8 mouse cellular contexts compared by ENCODE assay signal in the genomic region with DNA sequence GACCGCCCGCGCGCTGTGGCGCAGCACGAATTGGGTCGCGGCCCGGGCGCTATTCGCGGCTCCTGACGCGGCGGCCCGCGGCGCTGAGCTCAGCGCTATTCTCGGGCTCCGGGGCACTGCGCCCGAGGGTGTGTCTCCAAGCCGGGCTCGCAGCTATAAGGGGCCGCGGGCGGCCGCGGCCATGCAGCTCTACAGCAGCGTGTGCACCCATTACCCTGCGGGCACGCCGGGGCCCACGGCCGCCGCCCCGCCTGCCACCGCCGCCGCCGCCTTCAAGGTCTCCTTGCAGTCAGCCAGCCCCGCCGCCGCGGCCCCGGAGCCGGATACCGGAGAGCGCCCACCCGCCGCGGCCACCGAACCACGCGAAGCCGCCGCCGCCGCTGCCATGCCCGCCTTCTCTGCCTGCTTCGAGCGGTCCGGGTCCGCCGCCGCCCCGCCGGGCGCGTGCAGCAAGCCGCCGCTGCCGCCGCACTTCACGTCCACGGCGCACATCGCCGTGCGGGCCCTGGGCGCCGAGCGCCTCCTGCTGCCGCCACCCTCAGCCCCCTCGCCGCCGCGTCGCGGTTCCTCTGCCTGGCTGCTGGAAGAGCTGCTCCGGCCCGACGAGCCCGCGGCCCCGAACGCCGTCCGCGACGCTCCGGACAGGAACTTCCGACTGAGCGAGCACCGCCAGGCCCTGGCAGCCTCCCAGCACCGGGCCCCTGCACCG. TPM values are rescaled to one million over a fixed set of nuclear protein-coding genes. Genes with fewer than 3 reads are reported as not detected.
A peak's percentile ranks its signal among the peaks of the same experiment; 100 is the strongest.
DNase-seq lines count a peak whose midpoint lies in the region; ATAC-seq and TF ChIP-seq lines count a peak whose summit lies in the region.

No protein-coding gene starts in this region.

- H3K9me3 ChIP-seq in heart, embryonic 13.5 days = no peaks in the 10 kb centered on the region
- H3K9me3 ChIP-seq in kidney, postnatal 0 days (replicated peaks; ENCODE audit: low read length) = no peaks in the 10 kb centered on the region
- H3K9me3 ChIP-seq in liver, embryonic 13.5 days (replicated peaks) = no peaks in the 10 kb centered on the region

- H3K9ac ChIP-seq in heart, embryonic 13.5 days = peak overlapping the region; percentile 99
- H3K9ac ChIP-seq in kidney, postnatal 0 days (ENCODE audit: low read depth, low read length) = peak overlapping the region; percentile 85
- peak overlapping the region; percentile 82 for H3K9ac ChIP-seq in liver, embryonic 13.5 days

- peak overlapping the region; percentile 57 for H3K4me3 ChIP-seq in embryonic fibroblast, embryonic 13.5 days (ENCODE audit: insufficient read depth, low read length)
- peak overlapping the region; percentile 78 for H3K4me3 ChIP-seq in heart, embryonic 13.5 days
- peak overlapping the region; percentile 79 for H3K4me3 ChIP-seq in kidney, postnatal 0 days (replicated peaks; ENCODE audit: low read depth, low read length)
- peak overlapping the region; percentile 76 for H3K4me3 ChIP-seq in liver, embryonic 13.5 days (replicated peaks)

- peak; percentile 65 for DNase-seq in layer of hippocampus, adult 11-12 months (ENCODE audit: low spot score)
- DNase-seq in layer of hippocampus, adult 9-10 months (ENCODE audit: low spot score) = no peak
- peak; percentile 54 for DNase-seq in kidney, postnatal 0 days (ENCODE audit: low spot score)
- DNase-seq in liver, embryonic 13.5 days = peak; percentile 35
- peak; percentile 77 for DNase-seq in naive thymus-derived CD4-positive, alpha-beta T cell, adult 2 months (ENCODE audit: low read depth)
- peak; percentile 76 for DNase-seq in splenic B cell, adult 2 months (ENCODE audit: low read depth, low spot score)

- TF ChIP-seq POLR2A in embryonic fibroblast, embryonic 13.5 days (IDR thresholded peaks at IDR 0.05; ENCODE audit: low read depth, low read length) = no peak

- ATAC-seq in heart, embryonic 13.5 days (ENCODE audit: extremely low read depth, insufficient number of reproducible peaks, low FRiP score, low TSS enrichment) = peak; percentile 70; the same call in 1 of the 2 replicates
- peak; percentile 82 for ATAC-seq in kidney, postnatal 0 days (replicated peaks; ENCODE audit: low FRiP score, low read depth)
- ATAC-seq in liver, embryonic 13.5 days (ENCODE audit: low read depth) = peak; percentile 79

- peaks cover 15% of the 10 kb centered on the region; the same call in 1 of the 2 replicates for H3K27me3 ChIP-seq in heart, embryonic 13.5 days (replicated peaks)
- no peaks in the 10 kb centered on the region for H3K27me3 ChIP-seq in kidney, postnatal 0 days (ENCODE audit: insufficient read depth, low read length)
- H3K27me3 ChIP-seq in liver, embryonic 13.5 days = peaks cover 27% of the 10 kb centered on the region
- no peaks in the 10 kb centered on the region for H3K27me3 ChIP-seq in splenic B cell, adult 2 months (ENCODE audit: control insufficient read depth, insufficient read depth, low read length, poor library complexity, severe bottlenecking)

- no peaks in the 10 kb centered on the region for H3K4me1 ChIP-seq in embryonic fibroblast, embryonic 13.5 days (ENCODE audit: control insufficient read depth, insufficient read depth, low read length)
- peaks cover 35% of the 10 kb centered on the region for H3K4me1 ChIP-seq in heart, embryonic 13.5 days
- H3K4me1 ChIP-seq in kidney, postnatal 0 days (replicated peaks; ENCODE audit: insufficient read depth, low read length) = no peaks in the 10 kb centered on the region
- peaks cover 28% of the 10 kb centered on the region for H3K4me1 ChIP-seq in liver, embryonic 13.5 days (replicated peaks)

- peak overlapping the region; percentile 34; the same call in 1 of the 2 replicates for H3K27ac ChIP-seq in embryonic fibroblast, embryonic 13.5 days (ENCODE audit: insufficient read depth, low read length)
- H3K27ac ChIP-seq in heart, embryonic 13.5 days (replicated peaks) = peak overlapping the region; percentile 98
- H3K27ac ChIP-seq in kidney, postnatal 0 days = peak overlapping the region; percentile 93
- H3K27ac ChIP-seq in liver, embryonic 13.5 days = peak overlapping the region; percentile 86

- TF ChIP-seq CTCF in embryonic fibroblast, embryonic 13.5 days (IDR thresholded peaks at IDR 0.05; ENCODE audit: borderline replicate concordance, insufficient read depth, low read length) = no peak; the same call in 1 of the 2 replicates
- TF ChIP-seq CTCF in kidney, postnatal 0 days (IDR thresholded peaks at IDR 0.05; ENCODE audit: low read depth) = peak; percentile 15; the same call in 1 of the 2 replicates

- peak overlapping the region; percentile 89 for H3K4me2 ChIP-seq in heart, embryonic 13.5 days
- H3K4me2 ChIP-seq in kidney, postnatal 0 days (ENCODE audit: low read length) = peak overlapping the region; percentile 89
- H3K4me2 ChIP-seq in liver, embryonic 13.5 days = peak overlapping the region; percentile 97

- no peaks in the 10 kb centered on the region for H3K36me3 ChIP-seq in heart, embryonic 13.5 days
- no peaks in the 10 kb centered on the region for H3K36me3 ChIP-seq in kidney, postnatal 0 days (ENCODE audit: insufficient read depth, low read length)
- no peaks in the 10 kb centered on the region for H3K36me3 ChIP-seq in liver, embryonic 13.5 days
- 0 out of 2 replicates have a peak, but pooled peaks cover 1% of the 10 kb centered on the region for H3K36me3 ChIP-seq in splenic B cell, adult 2 months (ENCODE audit: control insufficient read depth, insufficient read depth, low read length, poor library complexity, severe bottlenecking)

- WGBS in heart, embryonic 13.5 days = under 1% methylated on average over 77 of the region's 108 CpGs
- under 1% methylated on average over 76 of the region's 108 CpGs for WGBS in kidney, postnatal 0 days
- under 1% methylated on average over 96 of the region's 108 CpGs for WGBS in liver, embryonic 13.5 days (ENCODE audit: insufficient replicate concordance)

RNA-seq across cellular contexts. Expression of a gene that starts 0.5 kb away (rescaled TPM):
- polyA plus RNA-seq in embryonic fibroblast, embryonic 13.5 days (2011; ENCODE audit: insufficient read length, low read depth, missing spikeins) = 3.0 and 3.3 TPM in 2 replicates
- polyA plus RNA-seq in heart, embryonic 13.5 days (2015; fragmentation: Nextera tagmentation; extraction: Ambion mirVana) = 5.2 and 8.0 TPM in 2 replicates
- polyA plus RNA-seq in kidney, postnatal 0 days (2015; fragmentation: Nextera tagmentation; extraction: Ambion mirVana) = 2.7 and 3.8 TPM in 2 replicates
- 0.48 and 0.65 TPM in 2 replicates for polyA plus RNA-seq in liver, embryonic 13.5 days (2015; fragmentation: Nextera tagmentation; extraction: Ambion mirVana)

Comparison
In these comparisons a context has a peak if more than half of its experiments do, and no peak if none do; other contexts are left out.
1. H3K27ac ChIP-seq: peak in every context shown above with its lines; median percentile 98 in heart, embryonic 13.5 days; 93 in kidney, postnatal 0 days; 86 in liver, embryonic 13.5 days; 34 in embryonic fibroblast, embryonic 13.5 days.